In genomic region chr6:66836932-66837331, GRCm38 (mm10) we compare ENCODE assay signal across 25 mouse cellular contexts. TPM values are rescaled to one million over a fixed set of nuclear protein-coding genes. Genes with fewer than 3 reads are reported as not detected.
DNase-seq lines count a peak whose midpoint lies in the region; ATAC-seq and TF ChIP-seq lines count a peak whose summit lies in the region.
"Had no signal": no experiment of that assay in that cellular context is flagged by ENCODE, and none has a peak within 500 bp of the region (broad histone marks: within the 10 kb centered on the region; RNA-seq: fewer than 3 reads in every experiment).

No protein-coding gene starts in this region.

- no peak overlapping the region for H3K27ac ChIP-seq in forebrain, postnatal 0 days (ENCODE audit: low read depth, low read length)
- no peak overlapping the region for H3K27ac ChIP-seq in forebrain, embryonic 10.5 days
- H3K27ac ChIP-seq in layer of hippocampus, adult 2 months: no peak overlapping the region
- H3K27ac ChIP-seq: forebrain, embryonic 12.5 days; hindbrain, embryonic 15.5 days; limb, embryonic 13.5 days had no signal

- no peak for DNase-seq in forebrain, postnatal 0 days
- DNase-seq in forebrain, embryonic 10.5 days (ENCODE audit: extremely low spot score, low spot score): no peak
- no peak for DNase-seq in layer of hippocampus, adult 2 months (ENCODE audit: low spot score in 2 of 2)
- DNase-seq in layer of hippocampus, adult 8-10 months (ENCODE audit: low spot score in 2 of 2): no peak
- DNase-seq in 416B (ENCODE audit: low read depth): peak; percentile 57
- DNase-seq in cerebellum, postnatal 14 days: no peak
- no peak for DNase-seq in spleen, postnatal 4 days (ENCODE audit: low spot score in 2 of 2)
- DNase-seq: adrenal gland, postnatal 36 days; B cell, adult 2 months; midbrain, embryonic 14.5 days; thymus, postnatal 25 days had no signal

- no peaks in the 10 kb centered on the region for H3K36me3 ChIP-seq in forebrain, postnatal 0 days (ENCODE audit: insufficient read depth)
- no peaks in the 10 kb centered on the region for H3K36me3 ChIP-seq in forebrain, embryonic 10.5 days (replicated peaks)
- H3K36me3 ChIP-seq: forebrain, embryonic 12.5 days; G1E; hindbrain, embryonic 15.5 days; limb, embryonic 13.5 days had no signal

- H3K9ac ChIP-seq in forebrain, postnatal 0 days: no peak overlapping the region
- H3K9ac ChIP-seq: forebrain, embryonic 12.5 days; hindbrain, embryonic 15.5 days; limb, embryonic 13.5 days had no signal

- no peaks in the 10 kb centered on the region for H3K9me3 ChIP-seq in forebrain, postnatal 0 days (ENCODE audit: low read length)
- H3K9me3 ChIP-seq in forebrain, embryonic 10.5 days: no peaks in the 10 kb centered on the region
- H3K9me3 ChIP-seq: forebrain, embryonic 12.5 days; G1E; hindbrain, embryonic 15.5 days; limb, embryonic 13.5 days had no signal

- no peak overlapping the region for H3K4me3 ChIP-seq in forebrain, postnatal 0 days (ENCODE audit: low read depth, low read length)
- H3K4me3 ChIP-seq in forebrain, embryonic 10.5 days: no peak overlapping the region
- H3K4me3 ChIP-seq in layer of hippocampus, adult 2 months: no peak overlapping the region
- H3K4me3 ChIP-seq: forebrain, embryonic 12.5 days; hindbrain, embryonic 15.5 days; limb, embryonic 13.5 days had no signal

- no peaks in the 10 kb centered on the region for H3K27me3 ChIP-seq in forebrain, postnatal 0 days (ENCODE audit: insufficient read depth, low read length)
- H3K27me3 ChIP-seq in forebrain, embryonic 10.5 days (ENCODE audit: poor library complexity, severe bottlenecking): no peaks in the 10 kb centered on the region
- H3K27me3 ChIP-seq: forebrain, embryonic 12.5 days; hindbrain, embryonic 15.5 days; limb, embryonic 13.5 days had no signal

- ATAC-seq in forebrain, postnatal 0 days: no peak
- ATAC-seq in common myeloid progenitor, adult 5-6 weeks (replicated peaks; ENCODE audit: low read depth, poor library complexity, severe bottlenecking): peak; percentile 73; the same call in 1 of the 2 replicates

- H3K4me1 ChIP-seq in forebrain, postnatal 0 days (ENCODE audit: insufficient read depth): no peaks in the 10 kb centered on the region
- H3K4me1 ChIP-seq in forebrain, embryonic 10.5 days: no peaks in the 10 kb centered on the region
- H3K4me1 ChIP-seq: forebrain, embryonic 12.5 days; hindbrain, embryonic 15.5 days; limb, embryonic 13.5 days had no signal

- no peak overlapping the region for H3K4me2 ChIP-seq in forebrain, postnatal 0 days (ENCODE audit: low read depth)
- H3K4me2 ChIP-seq: forebrain, embryonic 12.5 days; hindbrain, embryonic 15.5 days; limb, embryonic 13.5 days had no signal

- TF ChIP-seq CTCF in forebrain, postnatal 0 days (IDR thresholded peaks at IDR 0.05; ENCODE audit: low read depth): peak; percentile 26; the same call in 1 of the 2 replicates
- peak; percentile 66 for TF ChIP-seq CTCF in layer of hippocampus, adult 2 months (conservative IDR thresholded peaks at IDR 0.05)

RNA-seq across cellular contexts. Expression of gene Vmn1r39, which starts 26.5 kb away (rescaled TPM):
- not detected in 2 replicates for total RNA-seq in forebrain, postnatal 0 days (2014; rRNA removed)
- polyA plus RNA-seq in forebrain, postnatal 0 days (2015; fragmentation: Nextera tagmentation; extraction: Ambion mirVana): not detected in 2 replicates
- not detected in 2 replicates for polyA plus RNA-seq in forebrain, embryonic 10.5 days (2016; fragmentation: Nextera tagmentation; extraction: Ambion mirVana)
- not detected for total RNA-seq in layer of hippocampus, adult 2 months (2021)
- not detected for total RNA-seq in layer of hippocampus, adult 8-10 months (2022)
- total RNA-seq in common myeloid progenitor, adult 5-6 weeks (2017): not detected in 2 replicates
- total RNA-seq: adrenal gland, postnatal 36 days; granulocyte monocyte progenitor cell, adult 5-6 weeks; layer of hippocampus, adult 18-20 months; left cerebral cortex, adult 8-10 months had no signal
- polyA plus RNA-seq: cortical plate, adult 2 months; embryonic facial prominence, embryonic 14.5 days; forebrain, embryonic 12.5 days; G1E; heart, embryonic 16.5 days; hindbrain, embryonic 15.5 days; limb, embryonic 13.5 days; liver, embryonic 16.5 days; midbrain, embryonic 14.5 days; neural tube, embryonic 11.5 days; stomach, embryonic 14.5 days had no signal

RNA-seq across cellular contexts. Expression of gene Vmn1r38, which starts 54.5 kb away (rescaled TPM):
- total RNA-seq in forebrain, postnatal 0 days (2014; rRNA removed): not detected in 2 replicates
- polyA plus RNA-seq in forebrain, postnatal 0 days (2015; fragmentation: Nextera tagmentation; extraction: Ambion mirVana): not detected in 2 replicates
- not detected in 2 replicates for polyA plus RNA-seq in forebrain, embryonic 10.5 days (2016; fragmentation: Nextera tagmentation; extraction: Ambion mirVana)
- total RNA-seq in layer of hippocampus, adult 2 months (2021): not detected
- not detected for total RNA-seq in layer of hippocampus, adult 8-10 months (2022)
- not detected in 2 replicates for total RNA-seq in common myeloid progenitor, adult 5-6 weeks (2017)
- total RNA-seq: adrenal gland, postnatal 36 days; granulocyte monocyte progenitor cell, adult 5-6 weeks; layer of hippocampus, adult 18-20 months; left cerebral cortex, adult 8-10 months had no signal
- polyA plus RNA-seq: cortical plate, adult 2 months; embryonic facial prominence, embryonic 14.5 days; forebrain, embryonic 12.5 days; G1E; heart, embryonic 16.5 days; hindbrain, embryonic 15.5 days; limb, embryonic 13.5 days; liver, embryonic 16.5 days; midbrain, embryonic 14.5 days; neural tube, embryonic 11.5 days; stomach, embryonic 14.5 days had no signal

RNA-seq across cellular contexts. Expression of gene Gng12, which starts 59.3 kb away (rescaled TPM):
- 23.5 and 27.8 TPM in 2 replicates for total RNA-seq in forebrain, postnatal 0 days (2014; rRNA removed)
- polyA plus RNA-seq in forebrain, postnatal 0 days (2015; fragmentation: Nextera tagmentation; extraction: Ambion mirVana): 40.5 and 52.0 TPM in 2 replicates
- polyA plus RNA-seq in forebrain, embryonic 10.5 days (2016; fragmentation: Nextera tagmentation; extraction: Ambion mirVana): 50.3 and 51.2 TPM in 2 replicates
- total RNA-seq in layer of hippocampus, adult 2 months (2021): 10 to 100 TPM; 61.8 to 62.6 TPM
- total RNA-seq in layer of hippocampus, adult 8-10 months (2022): 10 to 100 TPM; 56.7 to 75.5 (median 67.9) TPM
- total RNA-seq in common myeloid progenitor, adult 5-6 weeks (2017): 79.5 and 88.0 TPM in 2 replicates
- polyA plus RNA-seq: G1E had no signal
